Mouse (Mus musculus): ENCODE data around the gene Tnfrsf9. TPM values are rescaled to one million over a fixed set of nuclear protein-coding genes. Genes with fewer than 3 reads are reported as not detected.

Tnfrsf9 gene
- total RNA-seq, 1 experiment from 2014 or later: 14.3 TPM

DNA sequence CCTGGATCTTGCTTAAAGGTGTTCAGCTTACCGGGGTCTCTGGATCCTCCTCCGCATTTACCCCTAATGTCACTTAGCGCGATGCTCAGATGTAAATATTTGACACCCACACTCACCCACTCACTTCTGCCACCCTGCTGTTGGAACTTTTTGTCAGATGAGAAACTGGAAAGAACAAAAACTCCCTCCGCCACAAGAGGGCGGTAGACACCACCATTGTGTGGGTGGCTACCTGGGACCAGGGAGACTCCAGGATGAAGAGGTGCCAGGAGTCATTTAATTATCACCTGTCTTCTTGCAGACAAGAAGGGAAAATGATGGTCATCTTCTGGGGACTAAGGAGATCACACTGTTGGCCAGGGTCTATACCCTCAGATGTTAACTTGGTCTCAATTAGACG, 52.2 kb downstream of the Tnfrsf9 start:
- ATAC-seq (replicated peaks; ENCODE audit: insufficient number of reproducible peaks, low FRiP score, low TSS enrichment, poor library complexity, severe bottlenecking): no peak

DNA sequence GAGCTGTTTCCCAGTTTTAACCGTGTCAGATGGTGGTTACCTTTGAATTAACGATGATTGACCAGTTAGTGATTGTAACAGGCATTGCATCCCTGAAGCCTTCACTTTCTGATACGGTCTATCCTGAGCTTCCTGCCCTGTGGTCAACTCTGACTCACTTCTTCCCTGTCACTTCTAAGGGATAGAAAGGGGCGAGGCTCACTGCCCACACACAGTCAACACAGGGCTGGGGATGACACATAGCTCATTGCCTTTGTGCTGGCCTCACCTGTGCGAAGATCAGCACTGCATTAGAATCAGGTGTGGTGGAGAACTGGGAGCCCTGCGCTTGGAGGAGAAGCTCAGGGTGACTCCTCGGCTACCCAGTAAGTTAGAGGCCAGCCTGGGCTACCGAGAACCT, 54.6 kb downstream of the Tnfrsf9 start:
- no peak for ATAC-seq (replicated peaks; ENCODE audit: insufficient number of reproducible peaks, low FRiP score, low TSS enrichment, poor library complexity, severe bottlenecking)

DNA sequence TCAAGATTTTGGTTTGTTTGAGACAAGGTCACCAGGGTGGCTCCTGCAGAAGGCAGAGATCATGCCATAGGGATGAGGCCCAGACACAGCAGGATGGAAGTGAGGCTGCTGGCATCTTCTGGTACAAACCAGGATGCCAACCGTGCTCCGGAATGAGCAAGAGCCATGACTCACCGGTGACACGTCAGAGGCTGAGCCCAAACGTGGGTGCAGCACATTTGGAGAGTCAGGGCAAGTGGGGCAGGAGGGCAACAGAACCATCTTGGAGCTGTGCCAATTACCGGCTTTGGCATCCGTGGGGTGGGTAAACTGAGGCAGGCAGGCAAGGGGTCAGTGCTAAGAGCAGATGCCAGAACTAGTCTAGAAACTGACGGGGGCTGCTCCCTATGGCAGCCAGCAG, 58.9 kb downstream of the Tnfrsf9 start:
- ATAC-seq (replicated peaks; ENCODE audit: insufficient number of reproducible peaks, low FRiP score, low TSS enrichment, poor library complexity, severe bottlenecking): no peak

DNA sequence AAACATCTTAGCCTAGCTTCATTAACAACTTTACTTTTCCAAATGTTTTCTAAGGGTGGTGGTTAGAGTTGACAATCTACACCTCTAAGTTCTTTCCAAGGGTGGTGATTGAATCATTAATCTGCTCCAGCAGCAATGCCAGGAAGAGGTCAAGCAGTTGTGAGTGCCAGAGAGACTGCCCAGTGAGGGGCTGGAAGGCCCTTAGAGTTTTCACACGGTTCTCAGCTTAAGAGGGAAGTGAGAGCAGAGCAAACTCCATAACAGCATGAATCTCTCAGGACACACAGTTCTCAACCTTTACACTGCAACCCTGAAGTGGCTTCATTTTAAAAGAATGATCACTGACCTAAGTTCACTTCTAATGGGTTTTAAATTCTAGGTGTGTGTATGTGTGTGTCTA, 60.8 kb downstream of the Tnfrsf9 start:
- ATAC-seq (replicated peaks; ENCODE audit: insufficient number of reproducible peaks, low FRiP score, low TSS enrichment, poor library complexity, severe bottlenecking): no peak

DNA sequence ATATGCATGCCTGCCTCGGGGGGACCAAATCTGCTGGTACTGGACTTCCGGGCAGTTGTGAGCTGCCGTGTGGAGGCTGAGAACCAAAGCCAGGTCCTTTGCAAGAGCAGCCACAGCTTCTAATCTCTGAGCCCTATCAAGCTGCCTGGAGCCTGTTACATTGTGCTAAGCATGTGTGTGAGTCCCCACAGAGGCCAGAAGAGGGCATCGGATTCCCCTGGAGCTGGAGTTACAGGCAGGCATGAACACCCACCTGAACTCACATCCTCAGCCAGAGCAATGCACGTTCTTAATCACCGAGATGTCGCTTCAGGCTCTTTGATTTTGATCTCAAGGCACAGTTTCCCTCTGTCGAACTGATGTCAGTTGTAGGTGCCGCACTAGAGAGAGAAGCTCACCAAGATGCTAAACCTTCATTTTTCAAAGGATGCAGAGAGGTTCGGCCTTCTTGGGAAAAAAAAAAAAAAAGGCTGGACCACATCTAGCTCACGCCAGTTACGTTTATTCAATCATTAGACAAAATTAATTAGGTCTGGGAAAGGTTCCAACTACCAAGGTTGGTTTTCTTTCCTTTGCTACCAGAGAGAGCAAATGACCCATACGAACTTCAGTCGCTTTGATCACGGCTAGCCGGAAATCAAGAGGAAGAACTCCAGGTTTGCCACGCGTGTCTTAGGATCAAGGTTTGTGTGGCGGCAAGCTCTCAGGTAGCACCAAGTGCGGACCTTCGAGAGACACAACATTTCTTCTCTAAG, 64.0 kb downstream of the Tnfrsf9 start:
- no peak for ATAC-seq (replicated peaks; ENCODE audit: insufficient number of reproducible peaks, low FRiP score, low TSS enrichment, poor library complexity, severe bottlenecking)

DNA sequence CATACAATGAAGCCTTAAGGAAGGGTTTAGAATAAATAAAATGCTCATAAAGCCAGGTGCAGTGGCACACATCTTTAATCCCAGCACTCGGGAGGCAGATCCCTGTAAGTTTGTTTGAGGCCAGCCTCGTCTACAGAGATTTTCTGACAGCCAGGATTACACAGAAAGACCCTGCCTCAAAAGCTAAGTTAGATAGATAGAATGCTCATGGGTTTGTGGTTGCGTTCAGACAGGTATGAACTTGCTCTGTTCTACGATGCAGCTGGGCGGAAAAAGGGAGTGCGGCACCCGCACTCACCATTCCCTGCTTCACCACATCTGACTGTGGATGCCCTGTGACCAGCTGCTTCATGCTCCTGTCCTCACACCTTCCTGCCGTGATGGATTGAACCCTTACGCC, 65.1 kb downstream of the Tnfrsf9 start:
- no peak for ATAC-seq (replicated peaks; ENCODE audit: insufficient number of reproducible peaks, low FRiP score, low TSS enrichment, poor library complexity, severe bottlenecking)

DNA sequence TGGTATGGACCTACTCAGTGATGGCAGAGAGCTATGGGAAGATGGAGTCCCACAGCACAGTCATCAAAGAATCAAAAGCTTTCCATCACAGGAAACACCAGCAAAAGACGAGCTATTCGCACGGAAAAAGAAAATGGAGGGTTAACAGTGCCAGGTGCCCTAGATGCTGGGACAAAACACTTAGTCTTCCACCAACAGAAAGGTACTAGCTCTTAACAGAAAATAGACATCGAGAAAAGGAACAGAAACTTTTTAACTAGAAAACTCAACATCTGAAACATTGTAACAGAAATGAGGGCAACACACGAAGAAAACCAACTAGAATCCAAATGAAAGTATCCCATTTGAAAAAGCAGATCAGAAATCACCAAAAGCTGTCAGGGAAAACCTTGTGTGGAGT, 65.8 kb downstream of the Tnfrsf9 start:
- no peak for ATAC-seq (replicated peaks; ENCODE audit: insufficient number of reproducible peaks, low FRiP score, low TSS enrichment, poor library complexity, severe bottlenecking)

DNA sequence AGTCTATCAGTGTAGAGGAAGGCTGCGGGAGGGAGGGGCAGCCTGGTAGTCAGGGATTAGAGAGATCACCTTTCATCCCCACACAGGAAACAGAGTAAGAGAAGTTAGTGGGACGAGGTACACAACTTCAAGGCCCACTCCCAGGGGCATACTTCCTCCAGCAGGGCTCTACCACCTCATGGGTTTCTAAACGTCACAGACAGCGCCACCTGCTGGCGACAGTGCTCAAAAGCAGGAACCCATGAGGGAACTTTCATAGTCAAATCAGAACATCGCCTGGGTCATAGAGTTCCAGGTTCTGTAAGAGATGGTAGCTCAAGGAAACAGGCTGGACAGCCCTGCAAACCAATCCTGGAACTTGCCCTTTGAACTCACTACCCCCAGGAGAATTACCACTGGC, 75.8 kb downstream of the Tnfrsf9 start:
- ATAC-seq (replicated peaks; ENCODE audit: insufficient number of reproducible peaks, low FRiP score, low TSS enrichment, poor library complexity, severe bottlenecking): no peak

Other genes with a start within 250 kb of the Tnfrsf9 start
- gene Errfi1, start 60.6 kb upstream of the Tnfrsf9 start, total RNA-seq (2017): 18.2 to 25.1 TPM (median 23.4 TPM) in 3 replicates
- gene Park7, start 125 bp upstream of the Tnfrsf9 start, total RNA-seq (2017): 177 to 216 TPM (median 190 TPM) in 3 replicates
- not detected in 3 replicates for gene Uts2, start 82.5 kb downstream of the Tnfrsf9 start, total RNA-seq (2017)
- 0.76 to 1.9 TPM (median 1.4 TPM) in 3 replicates for gene Per3, start 130.1 kb downstream of the Tnfrsf9 start, total RNA-seq (2017)
- gene Vamp3, start 143.4 kb downstream of the Tnfrsf9 start, total RNA-seq (2017): 110 to 133 TPM (median 127 TPM) in 3 replicates
- not detected in 3 replicates for gene Gm13090, start 175.0 kb downstream of the Tnfrsf9 start, total RNA-seq (2017)